Mouse (Mus musculus) kidney, embryonic 14.5 days (tissue): ENCODE results near the gene 4921507P07Rik. TPM values are rescaled to one million over a fixed set of nuclear protein-coding genes. Genes with fewer than 3 reads are reported as not detected.
A peak's percentile ranks its signal among the peaks of the same experiment; 100 is the strongest.

Experiments
- ATAC-seq: fragments of 200-750 bp; cut with Nextera tagmentation; 2 replicates; pipeline ENCODE4 v1.8.0; 2017; ENCODE audit warnings: moderate number of reproducible peaks, mild to moderate bottlenecking, moderate TSS enrichment, moderate library complexity; ENCODE audit not compliant: low FRiP score, low TSS enrichment
- H3K27ac ChIP-seq: fragments of 300-500 bp; sonication (generic); 2 replicates; pipeline ENCODE4 v1.5.1; 2014; ENCODE audit warnings: low read depth, mild to moderate bottlenecking, low read length, moderate library complexity, mixed read lengths
- H3K27me3 ChIP-seq: fragments of 300-500 bp; sonication (generic); 2 replicates; pipeline ENCODE4 v1.6.1; 2014; ENCODE audit warnings: mild to moderate bottlenecking, low read length; ENCODE audit not compliant: control insufficient read depth, insufficient read depth
- H3K36me3 ChIP-seq: fragments of 300-500 bp; sonication (generic); 2 replicates; pipeline ENCODE4 v1.6.1; 2014; ENCODE audit warnings: low read length, mixed read lengths; ENCODE audit not compliant: control insufficient read depth, insufficient read depth
- H3K4me1 ChIP-seq: fragments of 300-500 bp; sonication (generic); 2 replicates; pipeline ENCODE4 v1.6.1; 2014; ENCODE audit warnings: low read length, mixed read lengths; ENCODE audit not compliant: control insufficient read depth, insufficient read depth
- H3K4me2 ChIP-seq: fragments of 300-500 bp; sonication (generic); replicated peaks from 2 replicates; pipeline ENCODE4 v1.6.1; 2014; ENCODE audit warnings: low read depth, mild to moderate bottlenecking, low read length
- H3K4me3 ChIP-seq: fragments of 300-500 bp; sonication (generic); 2 replicates; pipeline ENCODE4 v1.5.1; 2014; ENCODE audit warnings: mild to moderate bottlenecking, low read length
- H3K9ac ChIP-seq: fragments of 300-500 bp; sonication (generic); 2 replicates; pipeline ENCODE4 v1.6.1; 2014; ENCODE audit warnings: low read depth, mild to moderate bottlenecking, low read length, moderate library complexity
- H3K9me3 ChIP-seq: fragments of 300-500 bp; sonication (generic); 2 replicates; pipeline ENCODE4 v1.6.1; 2016; ENCODE audit warnings: low read length; ENCODE audit not compliant: control insufficient read depth
- WGBS: fragments of 180-500 bp; shearing (Covaris S2); extraction: QIAGEN DNeasy Blood & Tissue Kit; methylation state at CpG from one replicate; pipeline ENCODE4 v1.1.7; 2014; 5-methylcytosine and 5-hydroxymethylcytosine counted together
- polyA plus RNA-seq: library from polyadenylated mRNA; unstranded; fragments of >200 nt; fragmentation: Nextera tagmentation; extraction: Ambion mirVana; gene quantifications from 2 replicates; pipeline ENCODE4 v1.2.1, GENCODE M21; 2014

The 4921507P07Rik gene
- polyA plus RNA-seq, 1 experiment from 2014 or later, result 1.4 TPM

DNA sequence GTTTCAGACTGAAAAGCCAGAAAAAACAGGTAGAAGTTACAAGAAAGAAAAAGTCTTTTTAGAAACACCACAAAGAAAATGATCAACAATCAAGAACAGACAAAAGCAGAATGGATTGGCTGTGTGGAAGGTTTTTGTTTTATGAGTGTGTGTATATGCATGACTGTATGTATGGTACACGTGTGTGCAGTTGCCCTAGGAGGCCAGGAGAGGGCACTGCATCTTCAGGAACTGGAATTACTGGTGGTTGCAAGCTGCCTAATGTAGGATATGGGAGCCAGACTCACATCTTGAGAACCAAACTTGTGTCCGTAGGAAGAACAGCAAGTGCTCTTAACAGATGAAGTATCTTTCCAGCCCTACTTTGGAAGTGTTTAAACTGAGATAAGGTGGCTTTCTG is 2.1 kb downstream of the 4921507P07Rik start:
- no peak for ATAC-seq
- no peak overlapping the region for H3K4me3 ChIP-seq
- 0 out of 2 replicates have a peak, but pooled peaks cover 3% of the 10 kb centered on the region for H3K27me3 ChIP-seq
- H3K9me3 ChIP-seq, result peaks cover 6% of the 10 kb centered on the region; the same call in 1 of the 2 replicates
- H3K27ac ChIP-seq, result no peak overlapping the region
- H3K4me1 ChIP-seq, result peaks cover 15% of the 10 kb centered on the region; the same call in 1 of the 2 replicates
- 92% methylated on average over 2 of the region's 2 CpGs for WGBS
- no peaks in the 10 kb centered on the region for H3K36me3 ChIP-seq
- no peak overlapping the region for H3K9ac ChIP-seq
- no peak overlapping the region for H3K4me2 ChIP-seq

DNA sequence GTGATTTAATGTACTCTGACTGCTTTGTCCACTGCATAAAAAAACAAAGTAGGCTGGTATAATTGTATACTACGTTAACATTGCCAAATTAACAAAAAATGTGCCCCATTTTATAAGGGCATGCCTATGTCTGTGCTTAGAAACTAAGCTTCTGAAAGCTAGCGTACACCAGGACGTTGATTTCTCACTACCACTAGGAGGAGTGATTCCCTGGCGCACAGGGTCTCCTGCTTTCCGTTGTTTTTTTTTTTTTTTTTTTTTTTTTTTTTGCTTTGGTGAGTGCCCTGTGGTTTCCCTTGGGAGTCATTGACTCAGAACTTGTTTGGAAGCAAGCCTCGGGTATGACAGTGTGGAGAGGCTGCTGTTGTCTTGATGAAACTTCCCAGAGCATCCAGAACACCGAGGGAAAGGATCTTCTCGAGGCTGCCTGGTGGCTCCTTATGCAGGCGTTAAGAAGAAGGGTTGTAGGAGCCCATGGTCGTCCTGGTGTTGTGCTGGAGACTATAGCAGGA is 3.0 kb downstream of the 4921507P07Rik start:
- no peak for ATAC-seq
- 70% methylated on average over 10 of the region's 10 CpGs for WGBS
- H3K4me3 ChIP-seq, result no peak overlapping the region
- no peak overlapping the region for H3K4me2 ChIP-seq
- H3K27ac ChIP-seq, result no peak overlapping the region
- peaks cover 12% of the 10 kb centered on the region; the same call in 1 of the 2 replicates for H3K4me1 ChIP-seq
- no peak overlapping the region for H3K9ac ChIP-seq
- peaks cover 6% of the 10 kb centered on the region; the same call in 1 of the 2 replicates for H3K9me3 ChIP-seq
- H3K27me3 ChIP-seq, result 0 out of 2 replicates have a peak, but pooled peaks cover 3% of the 10 kb centered on the region
- no peaks in the 10 kb centered on the region for H3K36me3 ChIP-seq

DNA sequence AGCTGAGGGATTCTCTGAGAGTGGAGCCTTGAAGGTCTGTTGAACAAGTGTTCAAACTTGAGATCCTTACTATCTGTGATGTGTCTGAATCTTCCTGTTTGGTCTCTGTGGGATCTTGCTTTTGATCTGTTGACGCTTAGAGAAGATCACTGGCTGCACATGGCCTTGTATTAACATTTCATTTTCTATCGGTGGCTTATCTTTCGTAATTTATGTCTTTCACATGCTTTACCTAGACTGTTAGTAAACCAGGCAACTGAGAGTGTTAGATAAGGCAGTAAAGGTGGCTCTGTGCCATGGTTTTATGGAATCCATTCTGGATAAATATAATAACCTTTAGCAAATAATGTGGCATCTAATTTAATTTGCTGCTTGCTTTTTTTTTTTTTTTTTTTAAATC is 6.2 kb downstream of the 4921507P07Rik start:
- WGBS, result 88% methylated on average over 3 of the region's 3 CpGs
- Histone ChIP-seq H3K4me1 (0 out of 2 replicates have a peak, but pooled peaks cover 5% of the 10 kb centered on the region), H3K4me2 (no peak overlapping the region), H3K27me3 (0 out of 2 replicates have a peak, but pooled peaks cover 3% of the 10 kb centered on the region), H3K36me3 (no peaks in the 10 kb centered on the region), H3K9ac (no peak overlapping the region), H3K9me3 (peaks cover 6% of the 10 kb centered on the region; the same call in 1 of the 2 replicates), H3K27ac (no peak overlapping the region), H3K4me3 (no peak overlapping the region)
- no peak for ATAC-seq

DNA sequence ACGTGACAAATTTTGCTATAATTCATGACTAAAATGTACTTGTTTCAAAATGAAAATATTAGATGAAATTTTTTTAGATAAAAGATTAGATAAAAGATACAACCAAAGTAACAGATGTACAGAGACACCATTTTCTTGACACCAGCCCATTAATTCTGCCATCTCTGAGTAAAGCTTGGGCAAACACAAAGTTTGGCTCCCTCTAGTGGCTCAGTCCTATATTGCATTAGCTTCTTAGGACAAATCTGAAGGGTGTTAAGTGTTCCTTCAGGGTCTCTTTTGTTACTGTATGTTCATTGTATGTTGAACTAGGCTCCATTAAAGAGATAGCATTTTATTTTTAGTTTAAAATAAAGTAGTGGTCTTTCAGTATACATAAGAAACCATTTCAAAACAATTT is 8.2 kb downstream of the 4921507P07Rik start:
- Histone ChIP-seq H3K4me1 (0 out of 2 replicates have a peak, but pooled peaks cover 5% of the 10 kb centered on the region), H3K27ac (no peak overlapping the region), H3K27me3 (no peaks in the 10 kb centered on the region), H3K4me2 (no peak overlapping the region), H3K9me3 (no peaks in the 10 kb centered on the region), H3K4me3 (no peak overlapping the region), H3K36me3 (no peaks in the 10 kb centered on the region), H3K9ac (no peak overlapping the region)
- ATAC-seq, result no peak
- 93% methylated on average over 1 of the region's 1 CpGs for WGBS

DNA sequence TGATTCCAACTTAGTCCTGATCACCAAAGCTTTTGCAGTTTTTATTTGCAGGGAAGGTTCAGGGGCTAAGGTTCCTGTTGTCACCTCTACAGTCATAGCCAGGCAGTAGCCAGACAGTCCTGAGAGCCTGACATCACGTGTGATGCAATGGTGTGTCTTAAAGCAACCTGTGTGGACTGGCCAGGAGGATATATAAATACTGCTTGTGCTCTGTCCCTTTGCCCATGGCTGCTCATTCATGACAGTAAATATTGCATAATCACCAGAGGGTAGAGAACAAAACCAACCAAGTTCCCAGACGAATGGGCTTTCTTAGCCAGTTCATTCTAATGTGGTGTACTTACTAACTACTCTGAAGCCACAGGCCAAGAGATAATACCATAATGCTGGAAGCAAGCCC is 9.0 kb downstream of the 4921507P07Rik start:
- Histone ChIP-seq H3K4me1 (0 out of 2 replicates have a peak, but pooled peaks cover 5% of the 10 kb centered on the region), H3K4me3 (no peak overlapping the region), H3K27me3 (no peaks in the 10 kb centered on the region), H3K9me3 (no peaks in the 10 kb centered on the region), H3K27ac (no peak overlapping the region), H3K4me2 (no peak overlapping the region), H3K36me3 (no peaks in the 10 kb centered on the region), H3K9ac (no peak overlapping the region)
- 63% methylated on average over 2 of the region's 2 CpGs for WGBS
- ATAC-seq, result no peak

DNA sequence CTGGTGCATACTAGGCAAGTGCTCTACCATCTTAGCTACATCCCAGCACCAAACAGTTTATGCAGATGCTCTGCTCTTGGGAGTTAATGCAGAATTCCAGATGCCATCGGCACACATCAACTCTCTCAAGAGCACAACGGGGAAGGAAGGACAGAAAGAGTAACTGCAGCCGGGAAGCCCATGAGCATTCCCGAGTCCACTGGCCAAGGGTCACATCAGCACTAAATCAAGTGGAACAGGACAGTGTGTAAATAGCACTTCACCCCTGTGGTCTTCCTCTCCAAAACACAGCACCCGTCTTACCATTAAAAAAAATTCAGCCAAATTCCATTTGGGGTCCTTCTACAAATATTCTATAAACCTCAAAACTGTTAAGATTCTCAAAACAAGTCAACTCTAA is 10.1 kb downstream of the 4921507P07Rik start:
- Histone ChIP-seq H3K4me3 (no peak overlapping the region), H3K27me3 (no peaks in the 10 kb centered on the region), H3K36me3 (no peaks in the 10 kb centered on the region), H3K9ac (no peak overlapping the region), H3K27ac (no peak overlapping the region), H3K9me3 (no peaks in the 10 kb centered on the region), H3K4me2 (no peak overlapping the region), H3K4me1 (0 out of 2 replicates have a peak, but pooled peaks cover 5% of the 10 kb centered on the region)
- no peak for ATAC-seq
- 22% methylated on average over 5 of the region's 5 CpGs for WGBS

DNA sequence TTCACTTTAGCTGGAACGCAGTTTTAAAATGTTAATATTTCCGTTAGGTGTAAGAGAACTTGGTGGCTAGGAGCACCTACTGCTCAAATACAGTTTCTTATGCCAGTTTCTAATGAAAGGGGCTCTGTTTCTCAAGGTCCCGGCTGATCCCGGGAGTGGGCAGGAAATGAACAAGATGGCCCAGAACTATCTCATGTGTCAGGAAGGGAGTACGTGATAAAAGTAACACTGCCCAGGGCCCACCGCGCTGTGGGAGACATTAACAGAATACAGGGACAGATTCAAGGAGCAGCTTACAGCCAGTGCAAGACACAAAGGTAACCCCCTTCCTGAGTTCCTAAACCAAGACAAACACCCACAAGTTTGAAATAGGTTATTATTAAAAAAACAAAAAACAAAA is 10.7 kb downstream of the 4921507P07Rik start:
- WGBS, result 42% methylated on average over 7 of the region's 7 CpGs
- no peak overlapping the region for H3K9ac ChIP-seq
- no peaks in the 10 kb centered on the region for H3K36me3 ChIP-seq
- no peaks in the 10 kb centered on the region for H3K27me3 ChIP-seq
- H3K4me1 ChIP-seq, result 0 out of 2 replicates have a peak, but pooled peaks cover 5% of the 10 kb centered on the region
- no peak overlapping the region for H3K27ac ChIP-seq
- H3K4me2 ChIP-seq, result no peak overlapping the region
- no peak overlapping the region for H3K4me3 ChIP-seq
- no peak for ATAC-seq
- no peaks in the 10 kb centered on the region for H3K9me3 ChIP-seq

DNA sequence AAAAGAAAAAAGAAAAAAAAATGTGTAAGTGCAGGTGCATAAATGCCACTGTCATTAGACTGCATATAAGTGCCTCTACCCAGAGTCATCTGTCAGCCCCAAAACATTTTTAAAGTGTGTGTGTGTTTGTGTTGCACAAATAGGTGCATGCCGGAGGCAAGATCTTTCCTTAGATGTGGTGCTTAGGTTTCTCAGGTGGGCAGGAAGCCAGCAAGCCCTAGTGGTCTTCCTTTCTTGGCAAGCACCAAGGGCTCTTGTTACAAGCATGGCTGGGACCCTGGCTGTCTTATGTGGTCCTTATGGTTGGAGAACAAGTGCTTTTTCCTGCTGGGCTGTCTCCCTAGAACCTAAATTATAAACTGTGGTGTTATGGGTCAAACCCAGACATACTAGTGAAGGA is 24.8 kb downstream of the 4921507P07Rik start:
- Histone ChIP-seq H3K4me1 (peaks cover 3% of the 10 kb centered on the region; the same call in 1 of the 2 replicates), H3K9me3 (no peaks in the 10 kb centered on the region), H3K36me3 (no peaks in the 10 kb centered on the region), H3K27ac (no peak overlapping the region), H3K4me2 (no peak overlapping the region), H3K4me3 (no peak overlapping the region), H3K9ac (no peak overlapping the region), H3K27me3 (no peaks in the 10 kb centered on the region)
- no peak for ATAC-seq
- WGBS, result 92% methylated on average over 1 of the region's 1 CpGs

DNA sequence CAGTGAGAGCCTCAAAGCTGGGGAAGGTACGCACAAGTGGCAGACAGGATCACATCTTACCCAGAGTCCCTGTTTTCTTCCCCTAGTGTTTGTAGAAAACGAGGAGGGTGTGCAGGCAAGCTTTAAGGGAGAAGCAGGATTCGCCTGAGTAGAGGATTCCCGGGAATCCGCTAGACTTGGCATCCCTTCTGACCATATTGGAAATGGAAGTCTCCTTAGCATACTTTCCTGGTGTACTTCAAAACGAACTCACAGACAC is 29.5 kb downstream of the 4921507P07Rik start:
- peak overlapping the region; percentile 83 for H3K9ac ChIP-seq
- H3K36me3 ChIP-seq, result peaks cover 6% of the 10 kb centered on the region; the same call in 1 of the 2 replicates
- H3K27me3 ChIP-seq, result no peaks in the 10 kb centered on the region
- no peaks in the 10 kb centered on the region for H3K9me3 ChIP-seq
- 13% methylated on average over 6 of the region's 6 CpGs for WGBS
- H3K4me1 ChIP-seq, result peaks cover 3% of the 10 kb centered on the region; the same call in 1 of the 2 replicates
- ATAC-seq, result no peak
- peak overlapping the region; percentile 74 for H3K4me2 ChIP-seq
- peak overlapping the region; percentile 77 for H3K27ac ChIP-seq
- H3K4me3 ChIP-seq, result peak overlapping the region; percentile 93
